In genomic region chr8:69939633-69940032, GRCm38 (mm10) we compare ENCODE assay signal across 9 mouse cellular contexts. TPM values are rescaled to one million over a fixed set of nuclear protein-coding genes. Genes with fewer than 3 reads are reported as not detected.
DNase-seq lines count a peak whose midpoint lies in the region; ATAC-seq and TF ChIP-seq lines count a peak whose summit lies in the region.
"Had no signal": no experiment of that assay in that cellular context is flagged by ENCODE, and none has a peak within 500 bp of the region (broad histone marks: within the 10 kb centered on the region; RNA-seq: fewer than 3 reads in every experiment).

No protein-coding gene starts in this region.

- peaks cover 94% of the 10 kb centered on the region for H3K4me1 ChIP-seq in E14TG2a.4 (replicated peaks; ENCODE audit: low read depth, low read length)
- peaks cover 86% of the 10 kb centered on the region for H3K4me1 ChIP-seq in heart, embryonic 15.5 days (replicated peaks)
- H3K4me1 ChIP-seq in hindbrain, embryonic 12.5 days, result peaks cover 21% of the 10 kb centered on the region

- H3K36me3 ChIP-seq in E14TG2a.4 (ENCODE audit: insufficient read depth, low read length), result peaks cover 76% of the 10 kb centered on the region
- peaks cover 5% of the 10 kb centered on the region; the same call in 1 of the 2 replicates for H3K36me3 ChIP-seq in heart, embryonic 15.5 days
- H3K36me3 ChIP-seq in hindbrain, embryonic 12.5 days, result peaks cover 13% of the 10 kb centered on the region

- no peak overlapping the region for H3K9ac ChIP-seq in heart, embryonic 15.5 days
- H3K9ac ChIP-seq in hindbrain, embryonic 12.5 days, result no peak overlapping the region

- H3K4me3 ChIP-seq in E14TG2a.4 (replicated peaks; ENCODE audit: low read length), result peak overlapping the region; percentile 37
- no peak overlapping the region for H3K4me3 ChIP-seq in heart, embryonic 15.5 days
- no peak overlapping the region for H3K4me3 ChIP-seq in hindbrain, embryonic 12.5 days

- ATAC-seq in heart, embryonic 15.5 days (replicated peaks; ENCODE audit: insufficient number of reproducible peaks, insufficient read depth, low FRiP score, low read depth), result peak; percentile 58; the same call in 1 of the 2 replicates
- ATAC-seq in hindbrain, embryonic 12.5 days (ENCODE audit: low FRiP score), result no peak
- ATAC-seq: midbrain, embryonic 16.5 days had no signal

- DNase-seq in NIH3T3 (ENCODE audit: low read depth), result peak; percentile 90
- DNase-seq in kidney, postnatal 4 days, result peak; percentile 24 to 58
- DNase-seq in right cerebral cortex, adult 2 months (ENCODE audit: low spot score in 2 of 2), result no peak
- DNase-seq in cerebellum, postnatal 4 days (ENCODE audit: low spot score in 2 of 2), result no peak
- no peak for DNase-seq in cerebellum, adult 18-20 months

- H3K27me3 ChIP-seq in E14TG2a.4 (ENCODE audit: insufficient read depth, low read length), result no peaks in the 10 kb centered on the region
- no peaks in the 10 kb centered on the region for H3K27me3 ChIP-seq in heart, embryonic 15.5 days
- no peaks in the 10 kb centered on the region for H3K27me3 ChIP-seq in hindbrain, embryonic 12.5 days

- H3K27ac ChIP-seq in heart, embryonic 15.5 days, result peak overlapping the region; percentile 71
- no peak overlapping the region for H3K27ac ChIP-seq in hindbrain, embryonic 12.5 days

- H3K9me3 ChIP-seq in E14TG2a.4 (ENCODE audit: low read length), result no peaks in the 10 kb centered on the region
- H3K9me3 ChIP-seq in heart, embryonic 15.5 days (replicated peaks), result no peaks in the 10 kb centered on the region
- no peaks in the 10 kb centered on the region for H3K9me3 ChIP-seq in hindbrain, embryonic 12.5 days (replicated peaks)

- no peak overlapping the region for H3K4me2 ChIP-seq in heart, embryonic 15.5 days
- H3K4me2 ChIP-seq in hindbrain, embryonic 12.5 days (replicated peaks), result no peak overlapping the region

- no peak for TF ChIP-seq CTCF in E14TG2a.4 (conservative IDR thresholded peaks at IDR 0.05; ENCODE audit: low read length)

- WGBS in heart, embryonic 15.5 days, result 35% methylated on average over 3 of the region's 3 CpGs
- WGBS in hindbrain, embryonic 12.5 days, result 57% methylated on average over 3 of the region's 3 CpGs

RNA-seq across cellular contexts. Expression of gene Yjefn3, which starts 37.1 kb away (rescaled TPM):
- polyA plus RNA-seq in heart, embryonic 15.5 days (2015; fragmentation: Nextera tagmentation; extraction: Ambion mirVana), result 5.9 and 10.1 TPM in 2 replicates
- polyA plus RNA-seq in hindbrain, embryonic 12.5 days (2016; fragmentation: Nextera tagmentation; extraction: Ambion mirVana), result 10.1 and 12.4 TPM in 2 replicates

RNA-seq across cellular contexts. Expression of gene Ndufa13, which starts 37.3 kb away (rescaled TPM):
- polyA plus RNA-seq in heart, embryonic 15.5 days (2015; fragmentation: Nextera tagmentation; extraction: Ambion mirVana), result 316 and 390 TPM in 2 replicates
- 160 and 167 TPM in 2 replicates for polyA plus RNA-seq in hindbrain, embryonic 12.5 days (2016; fragmentation: Nextera tagmentation; extraction: Ambion mirVana)

RNA-seq across cellular contexts. Expression of gene Tssk6, which starts 37.6 kb away (rescaled TPM):
- 1.5 and 1.8 TPM in 2 replicates for polyA plus RNA-seq in heart, embryonic 15.5 days (2015; fragmentation: Nextera tagmentation; extraction: Ambion mirVana)
- 4.1 and 4.7 TPM in 2 replicates for polyA plus RNA-seq in hindbrain, embryonic 12.5 days (2016; fragmentation: Nextera tagmentation; extraction: Ambion mirVana)

RNA-seq across cellular contexts. Expression of gene Cilp2, which starts 52.1 kb away (rescaled TPM):
- 0.37 and 0.75 TPM in 2 replicates for polyA plus RNA-seq in heart, embryonic 15.5 days (2015; fragmentation: Nextera tagmentation; extraction: Ambion mirVana)
- polyA plus RNA-seq in hindbrain, embryonic 12.5 days (2016; fragmentation: Nextera tagmentation; extraction: Ambion mirVana), result 1.2 and 1.5 TPM in 2 replicates

RNA-seq across cellular contexts. Expression of gene Gatad2a, which starts 56.6 kb away (rescaled TPM):
- polyA plus RNA-seq in heart, embryonic 15.5 days (2015; fragmentation: Nextera tagmentation; extraction: Ambion mirVana), result 33.2 and 46.3 TPM in 2 replicates
- 53.1 and 54.8 TPM in 2 replicates for polyA plus RNA-seq in hindbrain, embryonic 12.5 days (2016; fragmentation: Nextera tagmentation; extraction: Ambion mirVana)

Comparison
In these comparisons a context has a peak if more than half of its experiments do, and no peak if none do; other contexts are left out.
1. DNase-seq: peak in NIH3T3 (single experiment) and kidney, postnatal 4 days (2 of 2); none in right cerebral cortex, adult 2 months (0 of 2), cerebellum, postnatal 4 days (0 of 2) and cerebellum, adult 18-20 months (0 of 2).